Mouse (Mus musculus) lung, adult 2 months (tissue): ENCODE measurements at regions not wholly inside any gene's neighbourhood (a gene's known extent, or its start where the extent isn't known, plus 50 kb on each side); places are given as distances from the start of the nearest gene placed in this dataset.

Experiments
- CTCF ChIP-seq: fragments of 200-500 bp; IDR thresholded peaks from 2 replicates; pipeline ENCODE4 v1.5.1; 2011; ENCODE audit warnings: mild to moderate bottlenecking, low read length, control low read depth; ENCODE audit not compliant: insufficient read depth
- POLR2A ChIP-seq: fragments of 200-500 bp; IDR thresholded peaks from 2 replicates; pipeline ENCODE4 v1.6.1; 2011; ENCODE audit warnings: low read depth, mild to moderate bottlenecking, control low read depth, low read length, borderline replicate concordance; ENCODE audit errors: extremely low read depth

- no peak for TF ChIP-seq CTCF
- TF ChIP-seq POLR2A, result no peak
These were observed 380.7 kb upstream of the Prkcq start for GRCm38 (mm10) chr2:10791233-10791632.
